Mouse (Mus musculus): ENCODE measurements at regions not wholly inside any gene's neighbourhood (a gene's known extent, or its start where the extent isn't known, plus 50 kb on each side); places are given as distances from the start of the nearest gene placed in this dataset.

DNA sequence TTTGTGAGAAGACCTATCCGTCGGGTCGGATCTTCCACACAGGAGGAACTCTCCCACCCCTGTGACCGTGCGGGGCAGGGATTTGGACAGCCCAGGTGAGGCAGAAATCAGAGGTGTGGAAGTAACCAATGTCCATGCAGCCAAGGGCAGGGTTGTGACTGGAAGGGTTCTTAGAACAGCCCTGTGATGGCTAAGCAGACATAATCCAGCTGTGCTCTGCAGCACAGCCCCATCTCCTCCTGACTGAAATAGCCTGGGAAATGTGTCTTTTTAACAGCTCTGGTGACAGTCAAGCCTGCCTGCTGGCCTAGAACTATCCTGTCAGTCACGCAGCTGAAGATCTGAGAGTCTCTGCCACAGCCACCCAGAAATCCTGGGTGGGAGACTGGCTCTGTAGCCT lies 198.7 kb upstream of the A430005L14Rik start:
- 0 out of 2 replicates have a peak, but pooled peaks cover 3% of the 10 kb centered on the region for H3K4me1 ChIP-seq
- no peaks in the 10 kb centered on the region for H3K36me3 ChIP-seq
- H3K27me3 ChIP-seq (replicated peaks) = no peaks in the 10 kb centered on the region
- ATAC-seq (ENCODE audit: low FRiP score, low read depth) = no peak
- no peaks in the 10 kb centered on the region for H3K9me3 ChIP-seq
- no peak overlapping the region for H3K9ac ChIP-seq
- no peak overlapping the region for H3K4me2 ChIP-seq (replicated peaks)
- no peak overlapping the region for H3K27ac ChIP-seq
- 91% methylated on average over 6 of the region's 6 CpGs for WGBS
- H3K4me3 ChIP-seq = no peak overlapping the region

DNA sequence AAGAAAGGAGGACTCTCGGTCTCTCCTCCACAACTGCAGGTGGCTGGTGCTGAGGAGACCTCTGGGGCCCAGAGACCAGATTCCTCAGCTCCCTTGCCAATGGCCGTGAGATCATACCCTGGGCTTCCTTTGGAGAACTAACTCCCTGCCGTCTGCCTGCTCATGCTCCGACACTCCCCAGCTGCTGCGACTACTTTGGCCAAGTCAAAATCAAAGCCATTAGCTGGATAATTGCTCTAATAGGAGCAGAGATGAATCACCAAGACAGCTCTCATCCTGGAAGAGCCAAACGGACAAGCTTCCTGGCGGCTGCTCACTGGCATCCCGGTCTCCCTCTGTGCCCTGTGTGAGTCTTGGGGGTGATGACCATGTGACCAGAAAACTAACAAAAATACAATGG lies 198.3 kb upstream of the A430005L14Rik start:
- Histone ChIP-seq H3K27me3 (replicated peaks) (no peaks in the 10 kb centered on the region), H3K36me3 (no peaks in the 10 kb centered on the region), H3K4me2 (replicated peaks) (no peak overlapping the region), H3K9me3 (no peaks in the 10 kb centered on the region), H3K4me3 (no peak overlapping the region), H3K27ac (no peak overlapping the region), H3K9ac (no peak overlapping the region), H3K4me1 (no peaks in the 10 kb centered on the region)
- WGBS = 64% methylated on average over 8 of the region's 8 CpGs
- ATAC-seq (ENCODE audit: low FRiP score, low read depth) = no peak

GRCm38 (mm10) chr4:153760934-153761333 lies 196.1 kb upstream of the A430005L14Rik start:
- no peaks in the 10 kb centered on the region for H3K9me3 ChIP-seq
- no peak overlapping the region for H3K4me2 ChIP-seq (replicated peaks)
- no peaks in the 10 kb centered on the region for H3K36me3 ChIP-seq
- H3K4me1 ChIP-seq = no peaks in the 10 kb centered on the region
- H3K9ac ChIP-seq = no peak overlapping the region
- no peaks in the 10 kb centered on the region for H3K27me3 ChIP-seq (replicated peaks)
- no peak overlapping the region for H3K27ac ChIP-seq
- WGBS = 91% methylated on average over 4 of the region's 4 CpGs
- no peak overlapping the region for H3K4me3 ChIP-seq
- no peak for ATAC-seq (ENCODE audit: low FRiP score, low read depth)

DNA sequence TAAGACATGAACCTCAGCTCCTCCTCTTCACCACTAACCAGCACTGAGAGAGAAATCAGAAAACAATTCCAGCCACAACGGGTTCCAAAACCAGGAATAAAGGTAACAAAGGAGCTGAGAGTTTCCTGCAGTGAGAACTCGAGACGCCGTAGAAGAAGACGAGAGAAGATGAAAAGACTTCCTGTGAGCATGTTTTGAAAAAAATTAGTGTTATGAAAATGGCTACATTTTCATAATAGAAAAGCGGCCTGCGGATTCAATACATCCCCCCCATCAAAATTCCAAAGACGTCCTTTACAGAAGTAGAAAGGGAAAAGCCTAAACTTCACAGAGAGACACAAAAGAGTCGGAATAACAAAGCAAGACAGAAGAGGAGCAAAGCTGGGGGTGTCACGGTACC lies 193.6 kb upstream of the A430005L14Rik start:
- H3K27ac ChIP-seq = no peak overlapping the region
- H3K4me3 ChIP-seq = no peak overlapping the region
- no peaks in the 10 kb centered on the region for H3K27me3 ChIP-seq (replicated peaks)
- H3K9ac ChIP-seq = no peak overlapping the region
- H3K9me3 ChIP-seq = no peaks in the 10 kb centered on the region
- no peak overlapping the region for H3K4me2 ChIP-seq (replicated peaks)
- ATAC-seq (ENCODE audit: low FRiP score, low read depth) = no peak
- H3K4me1 ChIP-seq = no peaks in the 10 kb centered on the region
- 69% methylated on average over 10 of the region's 10 CpGs for WGBS
- no peaks in the 10 kb centered on the region for H3K36me3 ChIP-seq

- ATAC-seq (ENCODE audit: low FRiP score, low read depth) = no peak
Measured at GRCm38 (mm10) chr4:153767713-153768112, 189.3 kb upstream of the A430005L14Rik start.

DNA sequence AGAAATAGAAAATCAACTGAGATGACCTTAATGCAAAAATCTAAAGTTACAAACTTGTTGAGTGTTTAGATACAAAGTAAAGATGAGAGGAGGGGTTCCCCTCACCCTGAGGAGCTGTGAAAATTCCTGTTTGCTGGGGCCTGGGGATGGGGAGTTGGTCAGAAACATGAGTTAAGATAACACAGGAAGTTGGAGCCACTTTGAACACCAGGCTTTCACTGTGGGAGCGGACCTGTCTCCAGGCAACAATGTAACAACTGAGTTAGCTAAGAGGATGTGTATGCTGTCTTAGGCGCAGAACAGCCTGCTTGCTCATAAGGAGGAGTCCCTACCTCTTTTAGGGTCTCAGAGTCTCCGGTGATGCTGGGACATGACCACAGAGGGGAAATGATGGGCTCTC lies 188.7 kb upstream of the A430005L14Rik start:
- H3K4me3 ChIP-seq = no peak overlapping the region
- H3K27ac ChIP-seq = no peak overlapping the region
- H3K9me3 ChIP-seq = no peaks in the 10 kb centered on the region
- 58% methylated on average over 3 of the region's 3 CpGs for WGBS
- no peaks in the 10 kb centered on the region for H3K27me3 ChIP-seq (replicated peaks)
- no peak overlapping the region for H3K9ac ChIP-seq
- no peak overlapping the region for H3K4me2 ChIP-seq (replicated peaks)
- no peaks in the 10 kb centered on the region for H3K4me1 ChIP-seq
- no peaks in the 10 kb centered on the region for H3K36me3 ChIP-seq
- ATAC-seq (ENCODE audit: low FRiP score, low read depth) = no peak

More at GRCm38 (mm10) chr4:153767713-153768112, 189.3 kb upstream of the A430005L14Rik start:
- Histone ChIP-seq H3K4me1 (no peaks in the 10 kb centered on the region), H3K4me2 (replicated peaks) (no peak overlapping the region), H3K27ac (no peak overlapping the region), H3K4me3 (no peak overlapping the region), H3K9me3 (no peaks in the 10 kb centered on the region), H3K27me3 (replicated peaks) (no peaks in the 10 kb centered on the region), H3K36me3 (no peaks in the 10 kb centered on the region), H3K9ac (no peak overlapping the region)
- WGBS = 84% methylated on average over 9 of the region's 9 CpGs

DNA sequence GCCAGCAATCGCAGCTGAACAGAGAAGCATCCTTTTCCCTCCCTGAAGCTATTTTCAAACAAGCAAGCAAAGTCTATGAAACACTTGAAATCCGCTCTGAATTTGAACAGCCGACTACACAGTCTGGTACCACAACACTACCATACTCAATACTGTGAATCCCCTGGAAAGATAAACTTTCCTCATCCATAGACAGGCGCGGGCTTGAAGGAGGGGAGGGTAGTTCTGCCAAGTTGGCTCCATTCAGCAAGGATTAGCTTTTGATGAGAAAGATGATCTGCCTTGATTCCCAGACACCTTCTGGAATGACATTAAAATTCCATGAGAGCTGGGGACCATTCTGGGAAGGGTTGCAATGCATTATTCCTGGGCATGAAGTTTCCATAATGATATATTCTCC lies 186.4 kb upstream of the A430005L14Rik start:
- no peak overlapping the region for H3K9ac ChIP-seq
- H3K27me3 ChIP-seq (replicated peaks) = no peaks in the 10 kb centered on the region
- 77% methylated on average over 5 of the region's 5 CpGs for WGBS
- no peak overlapping the region for H3K27ac ChIP-seq
- H3K9me3 ChIP-seq = no peaks in the 10 kb centered on the region
- H3K4me3 ChIP-seq = no peak overlapping the region
- no peak for ATAC-seq (ENCODE audit: low FRiP score, low read depth)
- H3K4me1 ChIP-seq = no peaks in the 10 kb centered on the region
- no peaks in the 10 kb centered on the region for H3K36me3 ChIP-seq
- H3K4me2 ChIP-seq (replicated peaks) = no peak overlapping the region

- Histone ChIP-seq H3K27me3 (replicated peaks) (no peaks in the 10 kb centered on the region), H3K9me3 (no peaks in the 10 kb centered on the region), H3K9ac (no peak overlapping the region), H3K27ac (no peak overlapping the region), H3K4me1 (peaks cover 3% of the 10 kb centered on the region; the same call in 1 of the 2 replicates), H3K4me2 (replicated peaks) (no peak overlapping the region), H3K36me3 (no peaks in the 10 kb centered on the region), H3K4me3 (no peak overlapping the region)
- 83% methylated on average over 2 of the region's 2 CpGs for WGBS
- ATAC-seq (ENCODE audit: low FRiP score, low read depth) = no peak
Measured at GRCm38 (mm10) chr4:153780501-153780900, 176.5 kb upstream of the A430005L14Rik start.

GRCm38 (mm10) chr4:153781271-153781670 lies 175.8 kb upstream of the A430005L14Rik start:
- Histone ChIP-seq H3K4me3 (no peak overlapping the region), H3K4me1 (peaks cover 9% of the 10 kb centered on the region; the same call in 1 of the 2 replicates), H3K4me2 (replicated peaks) (no peak overlapping the region), H3K27me3 (replicated peaks) (no peaks in the 10 kb centered on the region), H3K27ac (no peak overlapping the region), H3K9ac (no peak overlapping the region), H3K9me3 (no peaks in the 10 kb centered on the region), H3K36me3 (no peaks in the 10 kb centered on the region)
- no peak for ATAC-seq (ENCODE audit: low FRiP score, low read depth)
- 86% methylated on average over 7 of the region's 7 CpGs for WGBS

DNA sequence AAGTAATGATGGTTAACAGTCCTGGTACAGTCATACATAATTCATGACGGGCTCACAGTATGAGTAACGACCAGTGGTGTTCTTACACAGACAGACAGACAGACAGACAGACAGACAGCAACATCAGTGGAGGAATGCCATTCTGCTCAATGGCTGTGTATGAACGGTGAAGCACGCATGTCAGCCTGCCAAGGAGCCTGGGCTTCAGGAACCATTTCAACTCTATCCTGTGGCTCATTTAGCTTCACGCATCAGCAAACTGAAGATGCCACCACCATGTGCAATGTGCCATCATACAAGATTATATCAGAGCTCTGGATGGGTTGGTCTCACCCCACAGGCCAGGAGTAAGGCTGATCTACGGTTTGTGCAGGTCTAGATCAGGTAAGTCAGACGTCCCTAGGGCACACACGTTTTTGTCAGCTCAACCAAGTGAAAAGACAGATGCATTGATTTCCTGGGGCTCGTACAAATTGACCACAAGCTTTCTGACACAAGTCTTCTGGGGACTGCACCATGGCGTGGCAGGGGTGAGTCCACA lies 175.0 kb upstream of the A430005L14Rik start:
- no peak overlapping the region for H3K4me3 ChIP-seq

DNA sequence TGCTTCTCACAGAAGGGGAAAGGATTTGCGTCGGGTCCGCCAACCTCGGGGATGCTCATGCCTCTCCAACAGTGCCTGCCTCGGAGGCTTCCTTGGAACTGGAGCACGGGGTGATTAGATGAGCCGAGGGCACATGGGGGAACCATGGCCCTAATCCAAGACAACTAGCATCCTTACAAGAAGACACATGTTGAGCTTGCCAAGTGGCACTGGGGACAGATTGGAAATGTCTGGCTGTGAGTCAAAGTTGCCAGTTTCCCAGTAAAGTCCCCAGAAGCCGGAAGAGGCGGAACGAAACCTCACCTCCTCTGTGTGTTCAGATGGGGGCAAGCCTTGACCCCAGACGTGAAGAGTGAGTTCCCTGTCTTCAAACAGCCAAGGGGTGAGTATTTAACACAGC lies 172.6 kb upstream of the A430005L14Rik start:
- Histone ChIP-seq H3K27me3 (replicated peaks) (no peaks in the 10 kb centered on the region), H3K4me3 (no peak overlapping the region), H3K36me3 (no peaks in the 10 kb centered on the region), H3K27ac (no peak overlapping the region), H3K4me1 (peaks cover 18% of the 10 kb centered on the region; the same call in 1 of the 2 replicates), H3K9ac (no peak overlapping the region), H3K4me2 (replicated peaks) (no peak overlapping the region), H3K9me3 (no peaks in the 10 kb centered on the region)
- WGBS = 89% methylated on average over 11 of the region's 11 CpGs
- no peak for ATAC-seq (ENCODE audit: low FRiP score, low read depth)

More for the DNA sequence above, 175.0 kb upstream of the A430005L14Rik start:
- Histone ChIP-seq H3K9me3 (no peaks in the 10 kb centered on the region), H3K36me3 (no peaks in the 10 kb centered on the region), H3K4me1 (peaks cover 9% of the 10 kb centered on the region; the same call in 1 of the 2 replicates), H3K27me3 (replicated peaks) (no peaks in the 10 kb centered on the region), H3K4me2 (replicated peaks) (no peak overlapping the region), H3K27ac (no peak overlapping the region), H3K9ac (no peak overlapping the region)
- ATAC-seq (ENCODE audit: low FRiP score, low read depth) = no peak
- WGBS = 85% methylated on average over 10 of the region's 10 CpGs

GRCm38 (mm10) chr4:153785564-153785963 lies 171.5 kb upstream of the A430005L14Rik start:
- H3K4me3 ChIP-seq = no peak overlapping the region
- ATAC-seq (ENCODE audit: low FRiP score, low read depth) = no peak
- 37% methylated on average over 4 of the region's 4 CpGs for WGBS
- H3K9ac ChIP-seq = no peak overlapping the region
- H3K4me2 ChIP-seq (replicated peaks) = no peak overlapping the region
- peaks cover 18% of the 10 kb centered on the region; the same call in 1 of the 2 replicates for H3K4me1 ChIP-seq
- no peaks in the 10 kb centered on the region for H3K9me3 ChIP-seq
- H3K27me3 ChIP-seq (replicated peaks) = no peaks in the 10 kb centered on the region
- no peaks in the 10 kb centered on the region for H3K36me3 ChIP-seq
- H3K27ac ChIP-seq = no peak overlapping the region

- 36% methylated on average over 13 of the region's 13 CpGs for WGBS
- no peak overlapping the region for H3K9ac ChIP-seq
- H3K9me3 ChIP-seq = no peaks in the 10 kb centered on the region
- ATAC-seq (ENCODE audit: low FRiP score, low read depth) = no peak
- H3K36me3 ChIP-seq = no peaks in the 10 kb centered on the region
- no peaks in the 10 kb centered on the region for H3K27me3 ChIP-seq (replicated peaks)
- H3K27ac ChIP-seq = no peak overlapping the region
- no peak overlapping the region for H3K4me2 ChIP-seq (replicated peaks)
- H3K4me3 ChIP-seq = no peak overlapping the region
- H3K4me1 ChIP-seq = peaks cover 18% of the 10 kb centered on the region
Measured at GRCm38 (mm10) chr4:153792307-153792706, 164.7 kb upstream of the A430005L14Rik start.
